Mouse (Mus musculus): ENCODE results near the gene Smpd3. TPM values are rescaled to one million over a fixed set of nuclear protein-coding genes. Genes with fewer than 3 reads are reported as not detected.

Smpd3 gene
- polyA plus RNA-seq (2017; shearing (Covaris generic)) = not detected

GRCm38 (mm10) chr8:106337852-106338521 is at the start of gene Smpd3:
Gene Smpd3 (minus strand): TSS chr8:106337988.

GRCm38 (mm10) chr8:106210821-106211345 is 126.9 kb downstream of the Smpd3 start, which contains the start of the genes Slc7a6os and Prmt7:
Gene Slc7a6os (minus strand): TSS chr8:106210935.
Gene Prmt7 (plus strand): TSS chr8:106210936.

Other genes with a start within 250 kb of the Smpd3 start
- gene Esrp2, start 201.0 kb downstream of the Smpd3 start, polyA plus RNA-seq (2017; shearing (Covaris generic)) = 1.7 TPM
- 14.1 TPM for gene Pla2g15, start 187.6 kb downstream of the Smpd3 start, polyA plus RNA-seq (2017; shearing (Covaris generic))
- 46.5 TPM for gene Slc7a6, start 169.1 kb downstream of the Smpd3 start, polyA plus RNA-seq (2017; shearing (Covaris generic))
- 47.3 TPM for gene Slc7a6os, start 127.1 kb downstream of the Smpd3 start, polyA plus RNA-seq (2017; shearing (Covaris generic))
- 48.2 TPM for gene Prmt7, start 127.1 kb downstream of the Smpd3 start, polyA plus RNA-seq (2017; shearing (Covaris generic))
- gene Zfp90, start 77.3 kb upstream of the Smpd3 start, polyA plus RNA-seq (2017; shearing (Covaris generic)) = 10.0 TPM
- not detected for gene 6030452D12Rik, start 162.5 kb upstream of the Smpd3 start, polyA plus RNA-seq (2017; shearing (Covaris generic))
- gene Cdh3, start 172.9 kb upstream of the Smpd3 start, polyA plus RNA-seq (2017; shearing (Covaris generic)) = not detected
- gene Gm10073, start 235.5 kb upstream of the Smpd3 start, polyA plus RNA-seq (2017; shearing (Covaris generic)) = 8.0 TPM